Mouse (Mus musculus) stomach, postnatal 0 days (tissue): Measurements from ENCODE around the gene Creld1. TPM values are rescaled to one million over a fixed set of nuclear protein-coding genes. Genes with fewer than 3 reads are reported as not detected.
A peak's percentile ranks its signal among the peaks of the same experiment; 100 is the strongest.

Experiments used
- ATAC-seq: fragments of 200-750 bp; cut with Nextera tagmentation; 2 replicates; pipeline ENCODE4 v1.8.0; 2017; ENCODE audit not compliant: low FRiP score, low TSS enrichment
- DNase-seq: peaks from one replicate; pipeline ENCODE4 v3.0.0-alpha.2; 2016; ENCODE audit warnings: low spot score
- H3K27ac ChIP-seq: fragments of 300-500 bp; sonication (generic); replicated peaks from 2 replicates; pipeline ENCODE4 v1.5.1; 2014; ENCODE audit warnings: mild to moderate bottlenecking, control low read depth
- H3K27me3 ChIP-seq: fragments of 300-500 bp; sonication (generic); 2 replicates; pipeline ENCODE4 v1.6.1; 2014; ENCODE audit warnings: low read length; ENCODE audit not compliant: control insufficient read depth, insufficient read depth
- H3K36me3 ChIP-seq: fragments of 300-500 bp; sonication (generic); 2 replicates; pipeline ENCODE4 v1.6.1; 2014; ENCODE audit warnings: low read length, mixed read lengths; ENCODE audit not compliant: control insufficient read depth, insufficient read depth
- H3K4me1 ChIP-seq: fragments of 300-500 bp; sonication (generic); replicated peaks from 2 replicates; pipeline ENCODE4 v1.6.1; 2014; ENCODE audit warnings: antibody characterized with exemption; ENCODE audit not compliant: control insufficient read depth, insufficient read depth
- H3K4me2 ChIP-seq: fragments of 300-500 bp; sonication (generic); replicated peaks from 2 replicates; pipeline ENCODE4 v1.6.1; 2014; ENCODE audit warnings: low read depth, mild to moderate bottlenecking, control low read depth, moderate library complexity
- H3K4me3 ChIP-seq: fragments of 300-500 bp; sonication (generic); 2 replicates; pipeline ENCODE4 v1.5.1; 2014; ENCODE audit warnings: low read depth, low read length, control low read depth
- H3K9ac ChIP-seq: fragments of 300-500 bp; sonication (generic); 2 replicates; pipeline ENCODE4 v1.6.1; 2014; ENCODE audit warnings: mild to moderate bottlenecking, low read length, control low read depth, mixed read lengths
- H3K9me3 ChIP-seq: fragments of 300-500 bp; sonication (generic); 2 replicates; pipeline ENCODE4 v1.6.1; 2016; ENCODE audit warnings: low read length; ENCODE audit not compliant: control insufficient read depth
- CTCF ChIP-seq: IDR thresholded peaks from 2 replicates; pipeline ENCODE4 v1.5.1; 2016; ENCODE audit warnings: antibody characterized with exemption, low read depth, mild to moderate bottlenecking, moderate library complexity
- EP300 ChIP-seq: optimal IDR thresholded peaks from 2 replicates; pipeline ENCODE3; 2016; ENCODE audit warnings: antibody characterized with exemption
- WGBS: fragments of 180-500 bp; shearing (Covaris S2); extraction: QIAGEN DNeasy Blood & Tissue Kit; methylation state at CpG from one replicate; pipeline ENCODE4 v1.1.7; 2014; 5-methylcytosine and 5-hydroxymethylcytosine counted together
- polyA plus RNA-seq: library from polyadenylated mRNA; unstranded; fragments of >200 nt; fragmentation: Nextera tagmentation; extraction: Ambion mirVana; gene quantifications from 2 replicates; pipeline ENCODE4 v1.2.1, GENCODE M21; 2015

The Creld1 gene
- polyA plus RNA-seq, 1 experiment from 2014 or later = 11.1 TPM

DNA sequence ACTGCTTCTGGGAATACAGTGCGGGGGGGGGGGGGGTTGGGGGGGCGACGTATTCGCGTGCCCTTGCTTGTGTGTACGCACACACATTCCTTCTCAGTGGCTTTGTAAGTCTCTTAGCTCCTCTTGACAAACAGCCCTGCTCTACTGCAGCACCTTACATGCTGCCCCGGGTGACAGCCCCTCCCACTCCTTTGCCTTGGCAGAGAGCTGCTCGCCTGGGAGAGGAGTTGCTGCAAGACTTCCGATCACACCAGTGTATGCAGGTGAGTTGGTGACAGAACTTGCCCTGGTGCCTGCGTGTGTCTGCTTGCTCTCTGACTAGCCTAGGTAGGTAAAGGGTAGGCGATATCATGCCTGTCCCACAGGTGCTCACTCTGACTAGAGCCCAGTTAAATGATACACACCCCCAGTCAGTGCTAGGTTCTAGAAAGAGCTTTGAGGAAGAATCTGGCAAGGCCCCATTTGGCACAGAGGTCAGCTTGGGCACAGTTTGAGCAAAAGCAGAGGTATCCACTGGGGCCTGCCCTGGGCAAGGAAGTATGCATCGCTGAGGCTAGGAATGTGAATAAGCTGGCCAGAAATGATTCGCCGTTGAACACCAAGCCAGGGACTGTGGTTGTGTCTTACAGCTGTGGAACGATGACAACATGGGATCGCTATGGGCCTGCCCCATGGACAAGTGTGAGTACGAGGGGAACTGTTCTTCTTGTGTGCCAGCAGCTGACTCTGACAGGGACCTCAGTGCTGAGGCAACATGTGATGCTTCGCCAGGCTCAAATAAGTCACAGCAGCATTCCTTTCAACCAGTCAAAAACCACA is 2.3 kb upstream of the Creld1 start:
- H3K36me3 ChIP-seq = no peaks in the 10 kb centered on the region
- 0 out of 2 replicates have a peak, but pooled peaks cover 2% of the 10 kb centered on the region for H3K4me1 ChIP-seq
- no peak overlapping the region for H3K9ac ChIP-seq
- ATAC-seq (peak; percentile 44), DNase-seq (peak; percentile 65)
- H3K27me3 ChIP-seq = no peaks in the 10 kb centered on the region
- no peaks in the 10 kb centered on the region for H3K9me3 ChIP-seq
- H3K4me3 ChIP-seq = no peak overlapping the region
- TF ChIP-seq EP300 (no peak), CTCF (no peak)
- H3K4me2 ChIP-seq = no peak overlapping the region
- peak overlapping the region; percentile 53 for H3K27ac ChIP-seq
- WGBS = 45% methylated on average over 18 of the region's 18 CpGs

DNA sequence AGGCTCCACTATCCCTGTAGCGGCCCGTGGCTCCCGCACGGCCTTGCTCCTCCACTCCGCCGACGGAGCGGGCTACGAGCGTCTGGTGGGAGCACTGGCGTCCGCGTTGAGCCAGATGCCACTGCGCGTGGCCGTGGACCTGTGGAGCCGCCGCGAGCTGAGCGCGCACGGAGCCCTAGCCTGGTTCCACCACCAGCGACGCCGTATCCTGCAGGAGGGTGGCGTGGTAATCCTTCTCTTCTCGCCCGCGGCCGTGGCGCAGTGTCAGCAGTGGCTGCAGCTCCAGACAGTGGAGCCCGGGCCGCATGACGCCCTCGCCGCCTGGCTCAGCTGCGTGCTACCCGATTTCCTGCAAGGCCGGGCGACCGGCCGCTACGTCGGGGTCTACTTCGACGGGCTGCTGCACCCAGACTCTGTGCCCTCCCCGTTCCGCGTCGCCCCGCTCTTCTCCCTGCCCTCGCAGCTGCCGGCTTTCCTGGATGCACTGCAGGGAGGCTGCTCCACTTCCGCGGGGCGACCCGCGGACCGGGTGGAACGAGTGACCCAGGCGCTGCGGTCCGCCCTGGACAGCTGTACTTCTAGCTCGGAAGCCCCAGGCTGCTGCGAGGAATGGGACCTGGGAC is 509 bp upstream of the Creld1 start:
- H3K27ac ChIP-seq = peak overlapping the region; percentile 81
- H3K4me1 ChIP-seq = 0 out of 2 replicates have a peak, but pooled peaks cover 2% of the 10 kb centered on the region
- H3K36me3 ChIP-seq = no peaks in the 10 kb centered on the region
- H3K4me2 ChIP-seq = peak overlapping the region; percentile 77
- peak overlapping the region; percentile 59 for H3K9ac ChIP-seq
- peak; percentile 69 for DNase-seq
- H3K4me3 ChIP-seq = peak overlapping the region; percentile 47
- no peaks in the 10 kb centered on the region for H3K9me3 ChIP-seq
- H3K27me3 ChIP-seq = no peaks in the 10 kb centered on the region
- ATAC-seq = peak; percentile 40
- WGBS = 5% methylated on average over 56 of the region's 65 CpGs
- TF ChIP-seq CTCF (peak; percentile 33; the same call in 1 of the 2 replicates), EP300 (no peak)

DNA sequence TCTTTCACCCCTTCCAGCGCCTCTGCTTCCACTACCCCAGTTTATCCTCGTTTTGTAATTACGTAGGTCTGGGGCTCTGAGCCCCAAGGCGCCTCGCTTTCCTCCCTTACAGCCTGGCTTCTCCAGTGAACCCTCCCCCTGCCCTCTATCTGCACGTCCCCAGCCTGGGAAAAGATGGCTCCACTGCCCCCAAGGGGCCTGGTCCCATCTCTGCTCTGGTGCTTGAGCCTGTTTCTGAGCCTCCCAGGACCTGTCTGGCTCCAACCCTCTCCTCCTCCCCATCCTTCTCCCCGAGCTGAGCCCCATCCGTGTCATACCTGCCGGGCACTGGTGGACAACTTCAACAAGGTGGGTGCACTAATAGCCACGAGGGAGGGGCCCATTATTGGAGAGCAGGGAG is 632 bp downstream of the Creld1 start:
- WGBS = 12% methylated on average over 10 of the region's 10 CpGs
- no peaks in the 10 kb centered on the region for H3K36me3 ChIP-seq
- H3K9me3 ChIP-seq = no peaks in the 10 kb centered on the region
- peak overlapping the region; percentile 60 for H3K9ac ChIP-seq
- 0 out of 2 replicates have a peak, but pooled peaks cover 2% of the 10 kb centered on the region for H3K4me1 ChIP-seq
- no peaks in the 10 kb centered on the region for H3K27me3 ChIP-seq
- H3K4me2 ChIP-seq = peak overlapping the region; percentile 77
- TF ChIP-seq CTCF = peak; percentile 29
- no peak for TF ChIP-seq EP300
- H3K27ac ChIP-seq = peak overlapping the region; percentile 70
- H3K4me3 ChIP-seq = peak overlapping the region; percentile 47
- ATAC-seq (no peak), DNase-seq (no peak)

DNA sequence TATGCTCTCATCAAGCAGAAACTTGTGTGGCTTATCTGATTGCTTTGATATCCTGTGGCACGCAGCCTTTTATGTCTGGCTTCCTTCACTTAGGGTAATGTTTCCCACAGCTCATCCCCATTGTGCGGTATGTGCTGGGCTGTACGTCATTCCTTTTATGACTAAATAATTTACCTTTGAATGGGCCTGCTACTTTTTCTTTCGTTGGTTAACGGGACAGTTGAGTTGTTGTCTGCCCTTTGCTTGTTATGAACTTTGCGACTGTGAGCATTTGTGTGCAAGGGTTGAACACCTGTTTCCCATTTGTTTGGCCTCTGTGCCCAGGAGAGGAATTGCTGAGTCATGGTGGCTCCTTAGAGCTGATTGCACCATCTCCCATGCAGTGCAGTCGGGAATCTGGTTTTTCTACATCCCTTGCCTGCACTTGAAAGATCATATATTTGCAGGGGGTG is 4.1 kb downstream of the Creld1 start:
- H3K9ac ChIP-seq = no peak overlapping the region
- H3K4me3 ChIP-seq = no peak overlapping the region
- ATAC-seq (peak; percentile 33; the same call in 1 of the 2 replicates), DNase-seq (peak; percentile 62)
- H3K4me1 ChIP-seq = 0 out of 2 replicates have a peak, but pooled peaks cover 2% of the 10 kb centered on the region
- H3K36me3 ChIP-seq = peaks cover 7% of the 10 kb centered on the region; the same call in 1 of the 2 replicates
- H3K27me3 ChIP-seq = no peaks in the 10 kb centered on the region
- TF ChIP-seq CTCF (no peak), EP300 (peak; percentile 42)
- H3K27ac ChIP-seq = peak overlapping the region; percentile 63
- 40% methylated on average over 7 of the region's 7 CpGs for WGBS
- no peaks in the 10 kb centered on the region for H3K9me3 ChIP-seq
- H3K4me2 ChIP-seq = no peak overlapping the region

DNA sequence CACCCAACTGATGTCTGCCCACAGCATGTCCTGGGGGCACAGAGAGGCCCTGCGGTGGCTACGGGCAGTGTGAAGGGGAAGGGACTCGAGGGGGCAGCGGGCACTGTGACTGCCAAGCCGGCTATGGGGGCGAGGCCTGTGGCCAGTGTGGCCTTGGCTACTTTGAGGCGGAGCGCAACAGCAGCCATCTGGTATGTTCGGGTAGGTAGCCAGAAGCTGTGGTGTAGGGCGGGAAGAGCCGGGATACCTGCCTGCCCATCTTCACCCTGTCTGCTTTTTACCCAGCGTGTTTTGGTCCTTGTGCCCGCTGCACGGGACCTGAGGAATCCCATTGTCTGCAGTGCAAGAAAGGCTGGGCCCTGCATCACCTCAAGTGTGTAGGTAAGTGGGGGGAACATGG is 6.3 kb downstream of the Creld1 start:
- no peaks in the 10 kb centered on the region for H3K27me3 ChIP-seq
- no peak for DNase-seq
- H3K9ac ChIP-seq = no peak overlapping the region
- ATAC-seq = no peak
- WGBS = 95% methylated on average over 13 of the region's 14 CpGs
- H3K4me2 ChIP-seq = no peak overlapping the region
- no peak for TF ChIP-seq EP300
- no peak for TF ChIP-seq CTCF
- no peaks in the 10 kb centered on the region for H3K9me3 ChIP-seq
- no peaks in the 10 kb centered on the region for H3K4me1 ChIP-seq
- H3K36me3 ChIP-seq = peaks cover 7% of the 10 kb centered on the region; the same call in 1 of the 2 replicates
- H3K27ac ChIP-seq = no peak overlapping the region
- no peak overlapping the region for H3K4me3 ChIP-seq
